Mouse (Mus musculus) ES-E14 (cell line): ENCODE results near the gene Il4i1. TPM values are rescaled to one million over a fixed set of nuclear protein-coding genes. Genes with fewer than 3 reads are reported as not detected.

Experiments used
- DNase-seq: peaks from one replicate; pipeline ENCODE4 v3.0.0-alpha.2; 2013; ENCODE audit warnings: low read depth, low spot score
- H3K27ac ChIP-seq: 2 replicates; pipeline ENCODE4 v1.5.1; 2012; ENCODE audit warnings: low read depth, mild to moderate bottlenecking, low read length, moderate library complexity, mixed read lengths; ENCODE audit not compliant: poor library complexity, insufficient read depth, severe bottlenecking
- H3K36me3 ChIP-seq: 2 replicates; pipeline ENCODE4 v1.6.1; 2012; ENCODE audit warnings: mild to moderate bottlenecking, low read length, moderate library complexity, mixed read lengths; ENCODE audit not compliant: control insufficient read depth, poor library complexity, insufficient read depth, severe bottlenecking
- H3K4me1 ChIP-seq, 2 experiments: fragments of 150-350 bp in 1 of 2; sonication (generic) in 1 of 2; 2 replicates each; pipeline ENCODE4 v1.6.1; 2012; ENCODE audit warnings: low read length in 2 of 2, mild to moderate bottlenecking in 1 of 2, mixed read lengths in 1 of 2; ENCODE audit not compliant: control insufficient read depth in 2 of 2, insufficient read depth in 2 of 2, poor library complexity in 1 of 2
- H3K4me3 ChIP-seq, 2 experiments: fragments of 150-350 bp in 1 of 2; sonication (generic) in 1 of 2; 2 replicates each; pipeline ENCODE4 v1.5.1; 2012; ENCODE audit warnings: low read length in 2 of 2, low read depth in 1 of 2, mild to moderate bottlenecking in 1 of 2, mixed read lengths in 1 of 2; ENCODE audit not compliant: insufficient read depth in 1 of 2, poor library complexity in 1 of 2, severe bottlenecking in 1 of 2
- H3K9ac ChIP-seq: 2 replicates; pipeline ENCODE4 v1.6.1; 2012; ENCODE audit warnings: low read depth, mild to moderate bottlenecking, low read length, mixed read lengths; ENCODE audit not compliant: poor library complexity, insufficient read depth, severe bottlenecking
- H3K9me3 ChIP-seq: fragments of 150-350 bp; sonication (generic); 2 replicates; pipeline ENCODE4 v1.6.1; 2012; ENCODE audit warnings: low read depth, mild to moderate bottlenecking, low read length; ENCODE audit not compliant: control insufficient read depth, insufficient read depth
- CHD2 ChIP-seq: IDR thresholded peaks from 2 replicates; pipeline ENCODE4 v1.6.1; 2014; ENCODE audit warnings: mild to moderate bottlenecking, low read depth, low read length, inconsistent platforms
- HCFC1 ChIP-seq: IDR thresholded peaks from 2 replicates; pipeline ENCODE4 v1.6.1; 2012; ENCODE audit warnings: low read length, inconsistent platforms, borderline replicate concordance; ENCODE audit not compliant: insufficient read depth
- MAFK ChIP-seq: IDR thresholded peaks from 2 replicates; pipeline ENCODE4 v1.6.1; 2014; ENCODE audit warnings: mild to moderate bottlenecking, low read depth, low read length, inconsistent platforms; ENCODE audit not compliant: insufficient read depth
- ZC3H11A ChIP-seq: IDR thresholded peaks from 2 replicates; pipeline ENCODE4 v1.6.1; 2012; ENCODE audit warnings: low read depth, mild to moderate bottlenecking, inconsistent platforms, low read length, borderline replicate concordance
- ZNF384 ChIP-seq: IDR thresholded peaks from 2 replicates; pipeline ENCODE4 v1.6.1; 2012; ENCODE audit warnings: low read depth, low read length, inconsistent platforms
- in situ Hi-C, 2 experiments: fragments of 600-800 bp; cut with MboI; formaldehyde crosslinking; loops; one replicate each; pipeline ENCODE4 v1.15.1; 2025; ENCODE audit warnings: low sequenced_read_pairs in 2 of 2, inconsistent platforms in 1 of 2; ENCODE audit not compliant: unreplicated experiment in 2 of 2
- total RNA-seq: library from RNA; depleted of rRNA; stranded (reverse); fragments of 300-350 nt; gene quantifications from 2 replicates; pipeline ENCODE4 v1.2.3, GENCODE M21; 2012; rRNA removed

The Il4i1 gene
- total RNA-seq, 1 experiment, result 4.8 TPM

- no peak overlapping the region for H3K27ac ChIP-seq
- TF ChIP-seq CHD2, result no peak
- no peak for TF ChIP-seq HCFC1
- no peak for TF ChIP-seq ZC3H11A
- TF ChIP-seq ZNF384, result no peak
- TF ChIP-seq MAFK, result no peak
- H3K9ac ChIP-seq, result no peak overlapping the region
- in situ Hi-C loops, result no loop called here
- no peak for DNase-seq
- peaks cover 0 to 7% of the 10 kb centered on the region in 2 experiments; a peak in 1 of 4 replicates for H3K4me1 ChIP-seq
- no peak overlapping the region for H3K4me3 ChIP-seq
- H3K36me3 ChIP-seq, result peaks cover 75% of the 10 kb centered on the region
- no peaks in the 10 kb centered on the region for H3K9me3 ChIP-seq
Measured at GRCm38 (mm10) chr7:44884637-44885036, 68.5 kb downstream of the Il4i1 start.

DNA sequence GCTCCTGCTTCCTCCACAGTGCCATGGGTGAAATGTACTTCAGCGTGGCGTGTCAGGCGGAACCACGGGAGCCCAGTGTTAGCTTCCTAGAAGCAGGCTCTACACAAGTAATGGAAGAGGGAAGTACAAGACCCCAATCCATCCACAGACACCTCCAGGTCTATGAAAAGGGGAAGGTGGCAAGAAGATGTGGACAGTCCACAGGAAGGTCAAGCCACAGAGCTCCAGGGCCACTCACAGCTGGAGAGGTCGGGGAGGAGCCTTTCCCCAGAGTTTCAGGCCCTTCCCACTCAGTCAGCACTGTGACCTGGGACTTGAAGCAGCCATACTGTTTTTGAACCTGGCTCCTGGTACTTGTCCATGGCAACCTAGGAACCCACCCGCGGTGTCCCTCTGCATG is 70.8 kb downstream of the Il4i1 start:
- H3K36me3 ChIP-seq, result peaks cover 63% of the 10 kb centered on the region
- no peak for TF ChIP-seq CHD2
- no peak for TF ChIP-seq HCFC1
- TF ChIP-seq ZNF384, result no peak
- TF ChIP-seq MAFK, result no peak
- TF ChIP-seq ZC3H11A, result no peak
- no peaks in the 10 kb centered on the region for H3K9me3 ChIP-seq
- no peak for DNase-seq
- no peak overlapping the region for H3K4me3 ChIP-seq
- H3K9ac ChIP-seq, result no peak overlapping the region
- H3K27ac ChIP-seq, result no peak overlapping the region
- in situ Hi-C loops, result no loop called here
- peaks cover 0 to 13% of the 10 kb centered on the region in 2 experiments; a peak in 1 of 4 replicates for H3K4me1 ChIP-seq

- no peak overlapping the region for H3K4me3 ChIP-seq
- DNase-seq, result no peak
- no peak overlapping the region for H3K9ac ChIP-seq
- in situ Hi-C loops, result no loop called here
- no peak overlapping the region for H3K27ac ChIP-seq
- peaks cover 51% of the 10 kb centered on the region for H3K36me3 ChIP-seq
- TF ChIP-seq CHD2 (no peak), ZC3H11A (no peak), MAFK (no peak), ZNF384 (no peak), HCFC1 (no peak)
- H3K4me1 ChIP-seq, result peaks cover 0 to 13% of the 10 kb centered on the region in 2 experiments; a peak in 1 of 4 replicates
- no peaks in the 10 kb centered on the region for H3K9me3 ChIP-seq
Measured at GRCm38 (mm10) chr7:44888256-44889105, 72.3 kb downstream of the Il4i1 start.

DNA sequence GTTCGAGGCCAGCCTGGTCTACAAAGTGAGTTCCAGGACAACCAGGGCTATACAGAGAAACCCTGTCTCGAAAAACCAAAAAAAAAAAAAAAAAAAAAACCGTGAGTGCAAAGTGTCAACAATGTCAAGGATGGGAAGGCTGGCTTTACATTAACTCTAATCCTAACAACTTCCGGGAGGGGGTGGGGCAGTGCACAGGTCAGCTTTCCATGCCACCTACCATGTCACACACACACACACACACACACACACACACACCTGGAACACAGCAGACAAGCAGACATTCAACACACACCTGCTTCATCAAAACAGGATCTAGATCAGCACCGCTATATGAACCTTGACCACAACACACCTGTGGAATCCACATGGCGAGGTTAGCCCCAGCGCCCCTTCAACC is 74.0 kb downstream of the Il4i1 start:
- Histone ChIP-seq H3K9ac (no peak overlapping the region), H3K4me1 (peaks cover 0 to 13% of the 10 kb centered on the region in 2 experiments; a peak in 1 of 4 replicates), H3K27ac (no peak overlapping the region), H3K36me3 (peaks cover 38% of the 10 kb centered on the region), H3K9me3 (no peaks in the 10 kb centered on the region), H3K4me3 (no peak overlapping the region)
- DNase-seq, result no peak
- TF ChIP-seq HCFC1, result no peak
- no peak for TF ChIP-seq ZNF384
- no peak for TF ChIP-seq MAFK
- no peak for TF ChIP-seq ZC3H11A
- TF ChIP-seq CHD2, result no peak
- in situ Hi-C loops, result no loop called here

Other genes starting within 250 kb of the Il4i1 start
- gene Napsa, start 244.0 kb upstream of the Il4i1 start, total RNA-seq, result 13.7 and 52.5 TPM in 2 replicates
- gene Kcnc3, start 225.7 kb upstream of the Il4i1 start, total RNA-seq, result 9.5 and 12.4 TPM in 2 replicates
- 7.0 and 9.8 TPM in 2 replicates for gene Myh14, start 145.5 kb upstream of the Il4i1 start, total RNA-seq
- gene Izumo2, start 107.6 kb upstream of the Il4i1 start, total RNA-seq, result 0.40 and 0.79 TPM in 2 replicates
- 17.8 and 23.2 TPM in 2 replicates for gene Vrk3, start 68.0 kb upstream of the Il4i1 start, total RNA-seq
- gene Zfp473, start 65.3 kb upstream of the Il4i1 start, total RNA-seq, result 15.1 and 20.3 TPM in 2 replicates
- 91.0 and 98.0 TPM in 2 replicates for gene Nup62, start 299 bp upstream of the Il4i1 start, total RNA-seq
- 14.0 and 16.9 TPM in 2 replicates for gene Atf5, start 271 bp downstream of the Il4i1 start, total RNA-seq
- gene Akt1s1, start 32.6 kb downstream of the Il4i1 start, total RNA-seq, result 33.8 and 37.6 TPM in 2 replicates
- gene Tbc1d17, start 32.7 kb downstream of the Il4i1 start, total RNA-seq, result 31.5 and 55.7 TPM in 2 replicates
- gene Pnkp, start 40.8 kb downstream of the Il4i1 start, total RNA-seq, result 37.1 and 76.5 TPM in 2 replicates
- 144 and 205 TPM in 2 replicates for gene Ptov1, start 53.4 kb downstream of the Il4i1 start, total RNA-seq
- 88.2 and 121 TPM in 2 replicates for gene Med25, start 76.3 kb downstream of the Il4i1 start, total RNA-seq
- 14.2 and 17.2 TPM in 2 replicates for gene Fuz, start 79.7 kb downstream of the Il4i1 start, total RNA-seq
- 82.5 and 94.9 TPM in 2 replicates for gene Ap2a1, start 113.1 kb downstream of the Il4i1 start, total RNA-seq
- gene Tsks, start 126.8 kb downstream of the Il4i1 start, total RNA-seq, result 0.49 and 0.85 TPM in 2 replicates
- gene Cpt1c, start 158.5 kb downstream of the Il4i1 start, total RNA-seq, result 60.3 and 123 TPM in 2 replicates
- gene Prmt1, start 170.2 kb downstream of the Il4i1 start, total RNA-seq, result 413 and 429 TPM in 2 replicates
- 45.9 and 68.4 TPM in 2 replicates for gene Irf3, start 181.3 kb downstream of the Il4i1 start, total RNA-seq
- gene Bcl2l12, start 182.3 kb downstream of the Il4i1 start, total RNA-seq, result 11.9 and 13.0 TPM in 2 replicates
- 39.0 and 39.2 TPM in 2 replicates for gene Scaf1, start 200.0 kb downstream of the Il4i1 start, total RNA-seq
- gene Rras, start 201.6 kb downstream of the Il4i1 start, total RNA-seq, result 11.1 and 14.4 TPM in 2 replicates
- 32.3 and 37.5 TPM in 2 replicates for gene Prr12, start 236.5 kb downstream of the Il4i1 start, total RNA-seq
- gene Nosip, start 246.0 kb downstream of the Il4i1 start, total RNA-seq, result 94.2 and 106 TPM in 2 replicates
- 9.8 and 11.4 TPM in 2 replicates for gene Prrg2, start 246.3 kb downstream of the Il4i1 start, total RNA-seq